Mouse (Mus musculus) midbrain, postnatal 0 days (tissue): ENCODE results near the gene Trim66. TPM values are rescaled to one million over a fixed set of nuclear protein-coding genes. Genes with fewer than 3 reads are reported as not detected.
A peak's percentile ranks its signal among the peaks of the same experiment; 100 is the strongest.

Source experiments
- ATAC-seq: fragments of 200-750 bp; cut with Nextera tagmentation; 2 replicates; pipeline ENCODE4 v1.8.0; 2017; ENCODE audit warnings: moderate number of reproducible peaks, mild to moderate bottlenecking, moderate TSS enrichment, moderate library complexity; ENCODE audit not compliant: low FRiP score
- DNase-seq: peaks from one replicate; pipeline ENCODE4 v3.0.0-alpha.2; 2015; ENCODE audit warnings: low spot score
- H3K27ac ChIP-seq: fragments of 300-500 bp; sonication (generic); 2 replicates; pipeline ENCODE4 v1.5.1; 2014; ENCODE audit warnings: low read depth, mild to moderate bottlenecking, low read length, mixed read lengths
- H3K27me3 ChIP-seq: fragments of 300-500 bp; sonication (generic); 2 replicates; pipeline ENCODE4 v1.6.1; 2014; ENCODE audit warnings: low read length, control low read depth, mixed read lengths; ENCODE audit not compliant: insufficient read depth
- H3K36me3 ChIP-seq: fragments of 300-500 bp; sonication (generic); 2 replicates; pipeline ENCODE4 v1.6.1; 2014; ENCODE audit warnings: low read length, control low read depth, mixed read lengths; ENCODE audit not compliant: insufficient read depth
- H3K4me1 ChIP-seq: fragments of 300-500 bp; sonication (generic); 2 replicates; pipeline ENCODE4 v1.6.1; 2014; ENCODE audit warnings: mild to moderate bottlenecking, control low read depth, antibody characterized with exemption, low read length, mixed read lengths; ENCODE audit not compliant: insufficient read depth
- H3K4me2 ChIP-seq: fragments of 300-500 bp; sonication (generic); 2 replicates; pipeline ENCODE4 v1.6.1; 2014; ENCODE audit warnings: low read depth, mild to moderate bottlenecking, low read length, mixed read lengths; ENCODE audit not compliant: poor library complexity, severe bottlenecking
- H3K4me3 ChIP-seq: fragments of 300-500 bp; sonication (generic); 2 replicates; pipeline ENCODE4 v1.5.1; 2014; ENCODE audit warnings: low read depth, mild to moderate bottlenecking, low read length, moderate library complexity
- H3K9ac ChIP-seq: fragments of 300-500 bp; sonication (generic); replicated peaks from 2 replicates; pipeline ENCODE4 v1.6.1; 2014; ENCODE audit warnings: mild to moderate bottlenecking, low read length, moderate library complexity, mixed read lengths; ENCODE audit not compliant: poor library complexity, severe bottlenecking
- H3K9me3 ChIP-seq: fragments of 300-500 bp; sonication (generic); 2 replicates; pipeline ENCODE4 v1.6.1; 2016; ENCODE audit warnings: low read length, control low read depth
- CTCF ChIP-seq: IDR thresholded peaks from 2 replicates; pipeline ENCODE4 v1.5.1; 2016; ENCODE audit warnings: antibody characterized with exemption, mild to moderate bottlenecking
- WGBS: fragments of 180-500 bp; shearing (Covaris S2); extraction: QIAGEN DNeasy Blood & Tissue Kit; methylation state at CpG from one replicate; pipeline ENCODE4 v1.1.7; 2014; 5-methylcytosine and 5-hydroxymethylcytosine counted together
- polyA plus RNA-seq: library from polyadenylated mRNA; unstranded; fragments of >200 nt; fragmentation: Nextera tagmentation; extraction: Ambion mirVana; gene quantifications from 2 replicates; pipeline ENCODE4 v1.2.1, GENCODE M21; 2015
- total RNA-seq: library from RNA; depleted of rRNA; stranded (reverse); fragments of >200 nt; gene quantifications from 2 replicates; pipeline ENCODE4 v1.2.3, GENCODE M21; 2014

Trim66 gene
- total and polyA plus RNA-seq, 2 experiments from 2014 or later: 1.9 to 9.1 TPM

GRCm38 (mm10) chr7:109541609-109542363 lies 33.9 kb upstream of the Trim66 start:
- ATAC-seq: no peak
- no peak overlapping the region for H3K27ac ChIP-seq

GRCm38 (mm10) chr7:109540902-109541301 lies 33.0 kb upstream of the Trim66 start:
- no peak overlapping the region for H3K4me3 ChIP-seq
- DNase-seq (no peak), ATAC-seq (no peak)
- no peaks in the 10 kb centered on the region for H3K27me3 ChIP-seq
- no peaks in the 10 kb centered on the region for H3K9me3 ChIP-seq
- H3K4me2 ChIP-seq: no peak overlapping the region
- H3K27ac ChIP-seq: no peak overlapping the region
- peaks cover 6% of the 10 kb centered on the region; the same call in 1 of the 2 replicates for H3K36me3 ChIP-seq
- no peaks in the 10 kb centered on the region for H3K4me1 ChIP-seq
- TF ChIP-seq CTCF: no peak
- H3K9ac ChIP-seq: no peak overlapping the region

More at GRCm38 (mm10) chr7:109541609-109542363, 33.9 kb upstream of the Trim66 start:
- TF ChIP-seq CTCF: no peak
- 89% methylated on average over 10 of the region's 10 CpGs for WGBS
- no peak for DNase-seq
- no peak overlapping the region for H3K4me3 ChIP-seq
- H3K9ac ChIP-seq: no peak overlapping the region
- H3K27me3 ChIP-seq: no peaks in the 10 kb centered on the region
- H3K4me2 ChIP-seq: no peak overlapping the region
- no peaks in the 10 kb centered on the region for H3K4me1 ChIP-seq
- H3K9me3 ChIP-seq: no peaks in the 10 kb centered on the region
- peaks cover 6% of the 10 kb centered on the region; the same call in 1 of the 2 replicates for H3K36me3 ChIP-seq

GRCm38 (mm10) chr7:109536451-109536946 lies 28.6 kb upstream of the Trim66 start:
- Histone ChIP-seq H3K9me3 (no peaks in the 10 kb centered on the region), H3K27ac (no peak overlapping the region), H3K27me3 (no peaks in the 10 kb centered on the region), H3K4me1 (no peaks in the 10 kb centered on the region), H3K9ac (no peak overlapping the region), H3K36me3 (peaks cover 7% of the 10 kb centered on the region; the same call in 1 of the 2 replicates), H3K4me3 (no peak overlapping the region), H3K4me2 (no peak overlapping the region)
- DNase-seq (peak; percentile 72), ATAC-seq (0 out of 2 replicates have a peak, but pooled peaks have one; percentile 35)
- WGBS: 43% methylated on average over 4 of the region's 4 CpGs
- no peak for TF ChIP-seq CTCF

- no peak for TF ChIP-seq CTCF
- H3K36me3 ChIP-seq: peaks cover 11% of the 10 kb centered on the region; the same call in 1 of the 2 replicates
- H3K27ac ChIP-seq: no peak overlapping the region
- WGBS: 88% methylated on average over 3 of the region's 3 CpGs
- DNase-seq (no peak), ATAC-seq (no peak)
- no peaks in the 10 kb centered on the region for H3K9me3 ChIP-seq
- H3K4me3 ChIP-seq: no peak overlapping the region
- H3K4me1 ChIP-seq: no peaks in the 10 kb centered on the region
- H3K27me3 ChIP-seq: no peaks in the 10 kb centered on the region
- H3K4me2 ChIP-seq: no peak overlapping the region
- H3K9ac ChIP-seq: no peak overlapping the region
Measured at GRCm38 (mm10) chr7:109534921-109535320, 27.0 kb upstream of the Trim66 start.

DNA sequence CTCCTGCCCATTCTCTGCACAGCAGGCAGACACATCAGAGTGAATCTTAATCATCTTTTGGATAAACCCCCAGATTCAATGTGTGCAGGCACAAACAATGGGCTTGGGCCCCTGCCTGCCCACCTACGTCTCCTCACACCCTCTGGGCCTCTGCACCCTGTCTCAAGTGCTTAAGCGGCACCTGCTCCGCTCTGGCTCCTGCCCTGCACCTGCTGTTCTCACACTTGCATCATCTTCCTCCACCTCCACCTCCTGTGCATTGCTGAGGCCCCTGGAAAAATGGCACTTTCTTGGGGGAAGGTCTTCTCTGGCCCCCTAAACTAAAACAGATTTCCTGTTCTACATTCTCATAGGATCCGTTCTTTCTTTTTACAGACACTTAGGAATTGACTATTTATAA lies 26.0 kb upstream of the Trim66 start:
- Histone ChIP-seq H3K27me3 (no peaks in the 10 kb centered on the region), H3K27ac (no peak overlapping the region), H3K4me3 (no peak overlapping the region), H3K4me2 (no peak overlapping the region), H3K36me3 (peaks cover 11% of the 10 kb centered on the region; the same call in 1 of the 2 replicates), H3K9ac (no peak overlapping the region), H3K4me1 (no peaks in the 10 kb centered on the region), H3K9me3 (no peaks in the 10 kb centered on the region)
- ATAC-seq (no peak), DNase-seq (no peak)
- no peak for TF ChIP-seq CTCF
- WGBS: 82% methylated on average over 4 of the region's 4 CpGs

GRCm38 (mm10) chr7:109533129-109533528 lies 25.2 kb upstream of the Trim66 start:
- no peaks in the 10 kb centered on the region for H3K27me3 ChIP-seq
- ATAC-seq (no peak), DNase-seq (no peak)
- no peaks in the 10 kb centered on the region for H3K4me1 ChIP-seq
- no peak overlapping the region for H3K9ac ChIP-seq
- peaks cover 11% of the 10 kb centered on the region; the same call in 1 of the 2 replicates for H3K36me3 ChIP-seq
- no peak for TF ChIP-seq CTCF
- H3K27ac ChIP-seq: no peak overlapping the region
- WGBS: 87% methylated on average over 4 of the region's 4 CpGs
- H3K4me2 ChIP-seq: no peak overlapping the region
- H3K9me3 ChIP-seq: no peaks in the 10 kb centered on the region
- no peak overlapping the region for H3K4me3 ChIP-seq
